Mouse (Mus musculus) embryonic facial prominence, embryonic 10.5 days (tissue): Measurements from ENCODE around the gene Slc6a13. TPM values are rescaled to one million over a fixed set of nuclear protein-coding genes. Genes with fewer than 3 reads are reported as not detected.

Experiments used
- DNase-seq: peaks from one replicate; pipeline ENCODE4 v3.0.0-alpha.2; 2017; ENCODE audit warnings: low spot score
- H3K27ac ChIP-seq: fragments of 300-500 bp; sonication (generic); replicated peaks from 2 replicates; pipeline ENCODE4 v1.5.1; 2016; ENCODE audit warnings: mild to moderate bottlenecking
- H3K27me3 ChIP-seq: fragments of 300-500 bp; sonication (generic); replicated peaks from 2 replicates; pipeline ENCODE4 v1.6.1; 2016; ENCODE audit warnings: low read depth, mild to moderate bottlenecking; ENCODE audit not compliant: poor library complexity, severe bottlenecking
- H3K36me3 ChIP-seq: fragments of 300-500 bp; sonication (generic); replicated peaks from 2 replicates; pipeline ENCODE4 v1.6.1; 2016; ENCODE audit warnings: mild to moderate bottlenecking, moderate library complexity
- H3K4me1 ChIP-seq: fragments of 300-500 bp; sonication (generic); 2 replicates; pipeline ENCODE4 v1.6.1; 2016
- H3K4me3 ChIP-seq: fragments of 300-500 bp; sonication (generic); 2 replicates; pipeline ENCODE4 v1.5.1; 2016; ENCODE audit warnings: mild to moderate bottlenecking, moderate library complexity
- H3K9me3 ChIP-seq: fragments of 300-500 bp; sonication (generic); 2 replicates; pipeline ENCODE4 v1.6.1; 2016; ENCODE audit warnings: mild to moderate bottlenecking
- WGBS: fragments of 180-500 bp; shearing (Covaris S2); methylation state at CpG from one replicate; pipeline ENCODE4 v1.1.7; 2016; 5-methylcytosine and 5-hydroxymethylcytosine counted together
- polyA plus RNA-seq: library from polyadenylated mRNA; unstranded; fragments of >200 nt; fragmentation: Nextera tagmentation; extraction: Ambion mirVana; gene quantifications from 2 replicates; pipeline ENCODE4 v1.2.1, GENCODE M21; 2016

Gene Slc6a13
- polyA plus RNA-seq: 1.3 and 1.8 TPM in 2 replicates

DNA sequence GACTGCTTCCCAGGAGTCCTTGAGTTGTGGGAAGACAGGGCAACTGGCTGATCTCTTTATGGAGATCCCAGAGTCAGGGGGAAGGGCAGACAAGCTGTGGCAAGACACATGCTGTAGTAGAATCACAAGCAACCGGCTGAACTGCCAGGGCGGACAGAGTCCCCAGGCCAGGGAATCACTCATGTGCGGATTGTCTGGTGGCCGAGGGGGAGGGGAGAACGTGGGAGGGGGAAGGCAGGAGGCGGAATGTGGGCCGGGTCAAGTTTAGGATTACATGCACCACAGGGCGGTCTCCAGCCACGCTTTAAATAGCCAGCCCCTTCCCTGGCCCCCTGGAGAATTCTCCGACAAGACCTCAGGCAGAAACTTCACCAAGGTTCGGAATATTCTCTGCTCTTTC is at the start of gene Slc6a13:
Slc6a13 (plus strand) TSS at position 274 of the 400 bp plus-strand sequence.
- 3% methylated on average over 11 of the region's 11 CpGs for WGBS
- H3K27ac ChIP-seq: peak within 1 kb of the TSS; percentile 0; the same call in 1 of the 2 replicates
- H3K4me1 ChIP-seq: peaks cover 36% of the 10 kb centered on the region
- peak within 1 kb of the TSS; percentile 37 for H3K4me3 ChIP-seq
- 0 out of 2 replicates have a peak, but pooled peaks cover 7% of the 10 kb centered on the region for H3K27me3 ChIP-seq
- DNase-seq: peak; percentile 85
- no peaks in the 10 kb centered on the region for H3K9me3 ChIP-seq
- no peaks in the 10 kb centered on the region for H3K36me3 ChIP-seq

DNA sequence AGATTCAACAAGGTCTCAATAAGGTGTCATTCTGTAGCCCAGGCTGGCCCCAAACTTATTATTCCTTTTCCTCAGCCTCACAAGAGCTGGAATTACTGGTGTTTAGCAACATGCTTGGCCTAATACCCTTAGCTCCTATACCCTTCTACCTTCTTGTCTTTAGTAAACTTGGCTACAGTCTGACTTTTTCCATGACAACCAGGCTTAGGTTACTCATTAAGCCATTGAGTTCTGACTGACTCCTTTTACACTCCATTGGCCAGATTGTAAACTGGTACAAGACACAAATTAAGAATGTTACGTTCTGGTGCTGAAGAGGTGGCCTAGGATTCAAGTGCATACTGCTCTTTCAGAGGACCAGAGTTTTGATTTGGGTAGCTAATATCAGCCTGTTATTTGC is 49.6 kb upstream of the Slc6a13 start:
- Histone ChIP-seq H3K4me1 (peaks cover 7% of the 10 kb centered on the region), H3K9me3 (no peaks in the 10 kb centered on the region), H3K4me3 (no peak overlapping the region), H3K27me3 (peaks cover 17% of the 10 kb centered on the region), H3K27ac (no peak overlapping the region), H3K36me3 (no peaks in the 10 kb centered on the region)
- 73% methylated on average over 1 of the region's 1 CpGs for WGBS
- no peak for DNase-seq

DNA sequence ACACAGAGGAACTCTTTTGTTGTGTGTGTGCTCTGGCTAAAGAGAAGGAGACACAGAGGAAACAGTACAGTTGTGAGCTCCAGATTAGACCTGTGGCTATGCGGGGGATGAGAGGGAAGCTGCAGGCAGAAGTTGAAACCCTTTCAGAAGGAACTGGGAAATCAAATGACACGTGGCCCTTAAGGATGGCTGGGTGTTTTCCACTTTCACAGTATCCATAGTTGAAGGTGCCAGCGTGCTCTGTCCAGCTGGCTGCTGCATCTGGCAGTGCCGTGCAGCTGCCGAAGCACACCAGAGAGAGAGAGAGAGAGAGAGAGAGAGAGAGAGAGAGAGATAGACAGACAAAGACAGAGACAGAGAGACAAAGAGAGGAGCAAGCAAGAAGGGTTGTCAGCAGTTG is 48.8 kb upstream of the Slc6a13 start:
- H3K27ac ChIP-seq: no peak overlapping the region
- H3K36me3 ChIP-seq: no peaks in the 10 kb centered on the region
- peaks cover 17% of the 10 kb centered on the region for H3K27me3 ChIP-seq
- no peak overlapping the region for H3K4me3 ChIP-seq
- H3K4me1 ChIP-seq: no peaks in the 10 kb centered on the region
- H3K9me3 ChIP-seq: no peaks in the 10 kb centered on the region
- 73% methylated on average over 5 of the region's 5 CpGs for WGBS
- DNase-seq: no peak

DNA sequence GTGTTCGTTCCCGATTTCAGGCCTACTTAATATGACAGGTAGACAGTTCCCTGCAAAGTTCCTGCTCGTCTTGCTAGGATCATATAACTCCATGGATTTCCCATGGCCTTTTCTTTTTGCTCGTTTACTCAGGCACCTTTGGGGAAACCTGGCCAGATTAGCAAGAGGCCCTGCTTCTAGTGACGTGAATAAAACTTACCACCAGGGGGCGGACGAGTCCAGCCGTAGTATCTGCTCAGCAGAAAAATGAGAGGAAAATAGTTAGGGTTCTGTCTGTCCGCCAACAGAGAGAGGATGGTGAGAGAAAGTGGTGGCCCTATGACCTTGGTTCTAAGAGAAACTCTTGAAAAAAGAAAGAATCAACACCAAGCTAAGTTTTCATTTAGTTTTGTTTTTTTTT is 39.5 kb upstream of the Slc6a13 start:
- no peaks in the 10 kb centered on the region for H3K36me3 ChIP-seq
- peak; percentile 74 for DNase-seq
- H3K27me3 ChIP-seq: no peaks in the 10 kb centered on the region
- 33% methylated on average over 9 of the region's 9 CpGs for WGBS
- H3K4me3 ChIP-seq: no peak overlapping the region
- no peaks in the 10 kb centered on the region; the same call in 1 of the 2 replicates for H3K9me3 ChIP-seq
- no peaks in the 10 kb centered on the region for H3K4me1 ChIP-seq
- no peak overlapping the region for H3K27ac ChIP-seq

DNA sequence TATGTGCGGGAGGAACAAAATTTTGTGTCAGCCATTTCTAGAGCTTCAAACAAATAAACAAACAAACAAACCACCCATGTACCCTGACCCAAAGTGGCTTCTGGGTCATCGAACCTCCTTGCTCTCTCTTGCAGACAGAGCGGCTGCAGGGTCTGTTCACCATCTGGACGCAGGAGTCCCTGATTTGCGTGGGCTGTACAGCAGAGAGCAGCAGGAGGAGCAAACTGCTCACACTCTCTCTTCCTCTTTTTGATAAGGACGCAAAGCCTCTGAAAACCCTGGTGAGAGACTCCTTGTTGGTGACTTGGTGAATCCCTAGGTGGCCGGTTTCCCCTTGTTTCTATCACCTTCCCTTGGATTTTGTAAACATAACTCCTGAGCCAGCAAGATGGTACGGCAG is 38.8 kb upstream of the Slc6a13 start:
- H3K36me3 ChIP-seq: no peaks in the 10 kb centered on the region
- no peak for DNase-seq
- no peak overlapping the region for H3K27ac ChIP-seq
- no peaks in the 10 kb centered on the region; the same call in 1 of the 2 replicates for H3K9me3 ChIP-seq
- H3K4me3 ChIP-seq: no peak overlapping the region
- WGBS: 85% methylated on average over 8 of the region's 8 CpGs
- H3K4me1 ChIP-seq: no peaks in the 10 kb centered on the region
- no peaks in the 10 kb centered on the region for H3K27me3 ChIP-seq

DNA sequence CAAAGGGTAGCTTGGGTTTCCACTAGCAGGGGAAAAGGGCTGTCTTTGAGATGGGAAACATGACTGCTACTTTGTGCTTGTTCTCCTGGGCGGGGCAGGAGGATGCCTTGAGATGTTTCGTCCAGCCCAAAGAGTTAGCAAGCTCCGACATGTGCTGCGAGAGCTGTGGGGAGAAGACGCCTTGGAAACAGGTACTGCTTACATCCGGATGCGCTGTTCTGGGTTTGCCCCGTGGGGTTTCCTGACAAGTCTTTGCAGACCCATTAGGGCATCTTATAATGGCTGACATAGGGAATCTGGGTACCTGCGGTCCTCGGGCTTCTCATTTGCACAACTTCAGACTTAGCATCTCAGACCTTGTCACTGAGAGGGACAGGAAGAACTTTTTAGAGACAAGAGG is 38.0 kb upstream of the Slc6a13 start:
- no peaks in the 10 kb centered on the region; the same call in 1 of the 2 replicates for H3K9me3 ChIP-seq
- no peak overlapping the region for H3K4me3 ChIP-seq
- H3K36me3 ChIP-seq: no peaks in the 10 kb centered on the region
- no peaks in the 10 kb centered on the region for H3K27me3 ChIP-seq
- H3K4me1 ChIP-seq: no peaks in the 10 kb centered on the region
- 89% methylated on average over 10 of the region's 10 CpGs for WGBS
- no peak for DNase-seq
- H3K27ac ChIP-seq: no peak overlapping the region

DNA sequence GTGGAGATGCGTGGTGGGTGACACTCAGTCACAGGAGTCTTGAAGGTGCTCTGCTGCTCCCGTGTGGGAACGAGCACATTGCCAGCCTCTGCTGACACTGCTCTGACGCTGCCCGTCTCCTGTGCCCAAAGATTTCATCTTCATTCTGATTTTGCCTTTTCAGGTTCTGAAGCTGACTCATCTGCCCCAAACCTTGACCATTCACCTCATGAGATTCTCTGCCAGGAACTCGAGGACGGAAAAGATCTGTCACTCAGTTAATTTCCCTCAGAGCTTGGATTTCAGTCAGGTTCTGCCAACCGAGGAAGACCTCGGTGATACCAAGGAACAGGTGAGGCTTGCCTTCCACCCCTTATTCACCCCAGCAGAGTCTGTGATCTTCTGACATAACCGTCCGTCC is 37.5 kb upstream of the Slc6a13 start:
- no peaks in the 10 kb centered on the region for H3K27me3 ChIP-seq
- no peaks in the 10 kb centered on the region for H3K4me1 ChIP-seq
- no peaks in the 10 kb centered on the region for H3K36me3 ChIP-seq
- 90% methylated on average over 11 of the region's 11 CpGs for WGBS
- no peaks in the 10 kb centered on the region; the same call in 1 of the 2 replicates for H3K9me3 ChIP-seq
- no peak overlapping the region for H3K27ac ChIP-seq
- no peak for DNase-seq
- no peak overlapping the region for H3K4me3 ChIP-seq

DNA sequence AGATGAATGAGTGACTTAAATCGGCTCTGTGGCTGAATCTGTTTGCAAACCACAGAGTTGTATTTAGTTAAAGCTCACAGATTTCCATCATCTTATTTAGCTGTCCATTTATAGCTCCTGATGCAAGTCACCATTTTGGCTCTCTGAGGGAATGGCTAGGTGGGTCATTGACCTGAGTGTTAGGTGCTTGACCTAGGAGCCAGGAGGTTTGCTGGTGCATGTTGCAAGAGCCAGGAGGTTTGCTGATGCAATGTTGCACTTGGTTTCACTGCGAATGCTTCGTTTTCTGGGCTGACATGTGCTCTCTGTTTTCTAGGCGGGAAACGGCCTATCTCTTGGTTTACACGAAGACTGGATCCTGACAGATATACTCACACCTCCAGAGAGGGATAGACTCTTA is 29.9 kb upstream of the Slc6a13 start:
- Histone ChIP-seq H3K27me3 (no peaks in the 10 kb centered on the region), H3K4me3 (no peak overlapping the region), H3K9me3 (no peaks in the 10 kb centered on the region), H3K4me1 (peaks cover 7% of the 10 kb centered on the region), H3K36me3 (no peaks in the 10 kb centered on the region), H3K27ac (no peak overlapping the region)
- WGBS: 90% methylated on average over 6 of the region's 6 CpGs
- no peak for DNase-seq

DNA sequence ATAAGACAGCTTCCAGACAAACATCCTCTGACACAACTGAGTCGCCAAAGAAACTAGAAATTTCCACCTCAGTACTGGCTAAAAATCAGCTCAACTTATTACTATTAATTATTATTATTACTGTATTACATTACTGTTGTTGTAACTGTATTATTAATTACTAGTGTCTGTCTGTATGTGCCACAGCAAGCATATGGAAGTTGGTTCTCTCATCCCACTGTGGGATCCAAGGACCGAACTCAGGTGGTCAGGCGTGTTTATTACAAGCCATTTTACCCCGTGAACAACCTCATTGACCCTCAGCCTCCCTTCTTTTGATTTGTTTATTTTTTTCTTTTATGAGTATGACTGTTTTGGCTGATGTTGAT is 28.3 kb upstream of the Slc6a13 start:
- WGBS: 12% methylated on average over 4 of the region's 4 CpGs
- H3K4me1 ChIP-seq: peaks cover 7% of the 10 kb centered on the region
- DNase-seq: no peak
- H3K36me3 ChIP-seq: no peaks in the 10 kb centered on the region
- no peaks in the 10 kb centered on the region for H3K27me3 ChIP-seq
- peak overlapping the region; percentile 55 for H3K4me3 ChIP-seq
- no peaks in the 10 kb centered on the region for H3K9me3 ChIP-seq
- no peak overlapping the region for H3K27ac ChIP-seq

DNA sequence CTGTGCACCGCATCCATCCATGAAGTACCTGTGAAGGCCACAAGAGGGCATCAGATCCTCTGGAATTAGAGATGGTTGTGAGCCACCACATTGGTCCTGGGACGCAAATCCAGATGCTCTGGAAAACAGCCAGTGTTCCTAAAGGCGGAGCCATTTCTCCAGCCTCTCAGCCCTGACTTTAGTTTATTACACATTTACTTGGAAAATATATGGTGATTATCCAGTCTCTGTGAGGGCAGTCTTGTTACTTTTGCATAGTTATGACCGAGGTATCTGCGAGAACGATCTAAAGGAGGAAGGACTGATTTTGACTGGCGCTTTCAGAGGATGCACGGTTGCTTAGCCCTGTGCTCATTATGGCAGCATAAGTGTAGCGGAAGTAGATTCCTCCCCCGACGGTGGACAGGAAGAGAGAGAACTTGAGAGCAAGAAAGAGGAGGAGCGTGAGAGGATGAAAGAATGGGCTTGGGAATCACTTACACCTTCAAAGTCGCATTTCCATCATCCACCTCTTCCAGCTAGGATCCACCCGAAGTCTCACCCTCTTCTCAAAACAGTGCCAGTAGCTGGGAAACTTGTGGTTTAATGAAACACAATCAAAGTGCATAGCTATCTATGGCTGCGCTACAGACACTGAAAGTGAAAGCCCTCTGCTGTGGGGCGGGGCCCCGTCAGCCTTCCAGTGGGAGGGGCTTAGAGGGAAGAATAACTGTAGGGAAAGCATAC is 27.8 kb upstream of the Slc6a13 start:
- no peaks in the 10 kb centered on the region for H3K9me3 ChIP-seq
- WGBS: 15% methylated on average over 17 of the region's 17 CpGs
- DNase-seq: peak; percentile 80
- no peaks in the 10 kb centered on the region for H3K27me3 ChIP-seq
- peaks cover 7% of the 10 kb centered on the region for H3K4me1 ChIP-seq
- H3K27ac ChIP-seq: peak overlapping the region; percentile 75
- no peaks in the 10 kb centered on the region for H3K36me3 ChIP-seq
- peak overlapping the region; percentile 55 for H3K4me3 ChIP-seq

DNA sequence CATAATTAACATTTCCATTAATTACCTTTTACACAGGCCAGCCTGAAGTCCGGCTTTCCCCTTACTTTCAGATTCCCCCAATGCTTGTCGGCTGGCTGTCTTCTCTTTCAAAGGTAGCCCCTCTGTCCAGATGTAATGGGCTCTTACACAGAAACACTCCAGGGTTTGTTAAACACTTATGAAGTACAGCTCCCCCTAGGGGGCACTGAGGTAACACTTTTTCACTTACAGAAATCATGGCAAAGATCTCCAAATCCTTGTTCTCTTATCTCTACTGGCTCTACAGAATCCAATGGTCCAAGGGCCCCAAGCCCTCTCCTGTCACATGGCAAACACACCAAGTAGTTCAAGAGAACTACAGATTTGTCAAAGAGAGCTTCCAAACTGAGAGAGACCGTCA is 25.7 kb upstream of the Slc6a13 start:
- H3K27me3 ChIP-seq: no peaks in the 10 kb centered on the region
- H3K36me3 ChIP-seq: no peaks in the 10 kb centered on the region
- no peak overlapping the region for H3K27ac ChIP-seq
- no peak overlapping the region for H3K4me3 ChIP-seq
- DNase-seq: peak; percentile 31
- H3K9me3 ChIP-seq: no peaks in the 10 kb centered on the region
- WGBS: 82% methylated on average over 3 of the region's 3 CpGs
- H3K4me1 ChIP-seq: peaks cover 7% of the 10 kb centered on the region

DNA sequence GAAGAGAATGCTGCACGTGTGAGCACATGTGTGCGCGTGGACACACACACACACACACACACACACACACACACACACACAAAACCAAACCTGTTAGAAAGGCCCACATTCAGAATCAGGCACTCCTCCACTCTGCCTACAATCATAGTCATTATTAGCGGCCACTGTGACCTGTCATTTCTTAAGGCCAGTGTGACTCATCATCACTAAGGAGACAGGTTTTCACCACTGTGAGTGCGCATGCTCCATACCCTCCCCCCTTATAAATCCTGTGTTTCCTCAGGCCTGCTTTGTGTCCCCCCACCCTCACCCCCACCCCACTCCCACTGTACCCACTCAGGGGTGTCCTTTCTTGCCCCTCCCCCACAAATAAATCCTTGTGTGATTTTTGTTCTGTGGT is 15.9 kb upstream of the Slc6a13 start:
- H3K27me3 ChIP-seq: no peaks in the 10 kb centered on the region
- no peak overlapping the region for H3K27ac ChIP-seq
- H3K4me3 ChIP-seq: no peak overlapping the region
- DNase-seq: no peak
- H3K4me1 ChIP-seq: no peaks in the 10 kb centered on the region
- H3K36me3 ChIP-seq: no peaks in the 10 kb centered on the region
- no peaks in the 10 kb centered on the region for H3K9me3 ChIP-seq
- whole genome bisulfite sequencing: 90% methylated on average over 5 of the region's 5 CpGs

DNA sequence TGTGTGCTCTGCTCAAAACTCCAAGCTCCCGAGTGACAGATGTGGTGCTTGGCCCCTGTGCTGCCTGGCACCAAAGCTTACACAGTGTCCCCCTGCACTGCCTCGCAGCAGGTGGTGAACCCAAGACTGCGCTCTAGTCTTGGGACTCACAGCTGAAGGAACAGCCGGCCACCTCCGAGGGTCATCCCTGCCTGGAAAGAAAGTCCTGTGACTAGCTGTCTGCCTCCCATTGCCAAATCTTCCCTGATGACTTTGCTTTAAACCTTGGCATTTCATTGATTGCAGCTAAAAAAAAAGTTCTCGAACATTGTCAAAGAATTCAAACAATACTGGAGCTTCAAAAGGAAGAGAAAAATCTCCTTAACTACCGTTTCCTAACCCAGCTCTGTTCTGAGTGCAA is 710 bp upstream of the Slc6a13 start:
- H3K36me3 ChIP-seq: no peaks in the 10 kb centered on the region
- WGBS: 54% methylated on average over 7 of the region's 7 CpGs
- peaks cover 29% of the 10 kb centered on the region for H3K4me1 ChIP-seq
- H3K27ac ChIP-seq: no peak overlapping the region; the same call in 1 of the 2 replicates
- no peaks in the 10 kb centered on the region for H3K9me3 ChIP-seq
- H3K4me3 ChIP-seq: no peak overlapping the region
- H3K27me3 ChIP-seq: 0 out of 2 replicates have a peak, but pooled peaks cover 5% of the 10 kb centered on the region
- DNase-seq: no peak
